Mouse (Mus musculus) lung, postnatal 0 days (tissue): ENCODE measurements around the gene Rnf169. TPM values are rescaled to one million over a fixed set of nuclear protein-coding genes. Genes with fewer than 3 reads are reported as not detected.

Experiments
- ATAC-seq: fragments of 200-750 bp; cut with Nextera tagmentation; 2 replicates; pipeline ENCODE4 v1.8.0; 2017; ENCODE audit warnings: moderate library complexity
- DNase-seq: peaks from one replicate; pipeline ENCODE4 v3.0.0-alpha.2; 2016; ENCODE audit warnings: low spot score
- H3K27ac ChIP-seq: fragments of 300-500 bp; sonication (generic); 2 replicates; pipeline ENCODE4 v1.5.1; 2014; ENCODE audit warnings: antibody characterized with exemption, mild to moderate bottlenecking, low read length, mixed read lengths
- H3K27me3 ChIP-seq: fragments of 300-500 bp; sonication (generic); replicated peaks from 2 replicates; pipeline ENCODE4 v1.6.1; 2014; ENCODE audit warnings: low read length, mixed read lengths; ENCODE audit not compliant: insufficient read depth
- H3K36me3 ChIP-seq: fragments of 300-500 bp; sonication (generic); 2 replicates; pipeline ENCODE4 v1.6.1; 2014; ENCODE audit warnings: low read length, mixed read lengths; ENCODE audit not compliant: insufficient read depth
- H3K4me1 ChIP-seq: fragments of 300-500 bp; sonication (generic); 2 replicates; pipeline ENCODE4 v1.6.1; 2014; ENCODE audit warnings: antibody characterized with exemption, low read depth, low read length, mixed read lengths; ENCODE audit not compliant: insufficient read depth
- H3K4me2 ChIP-seq: fragments of 300-500 bp; sonication (generic); replicated peaks from 2 replicates; pipeline ENCODE4 v1.6.1; 2014; ENCODE audit warnings: low read depth, mild to moderate bottlenecking, low read length, moderate library complexity, mixed read lengths
- H3K4me3 ChIP-seq: fragments of 300-500 bp; sonication (generic); 2 replicates; pipeline ENCODE4 v1.5.1; 2014; ENCODE audit warnings: low read depth, low read length
- H3K9ac ChIP-seq: fragments of 300-500 bp; sonication (generic); replicated peaks from 2 replicates; pipeline ENCODE4 v1.6.1; 2014; ENCODE audit warnings: low read depth, mild to moderate bottlenecking
- H3K9me3 ChIP-seq: fragments of 300-500 bp; sonication (generic); 2 replicates; pipeline ENCODE4 v1.6.1; 2016; ENCODE audit warnings: low read length, mixed read lengths
- CTCF ChIP-seq: IDR thresholded peaks from 2 replicates; pipeline ENCODE4 v1.5.1; 2016; ENCODE audit warnings: antibody characterized with exemption, mild to moderate bottlenecking
- EP300 ChIP-seq: IDR thresholded peaks from 2 replicates; pipeline ENCODE4 v1.6.1; 2016; ENCODE audit warnings: antibody characterized with exemption, mild to moderate bottlenecking, control low read depth
- WGBS: fragments of 180-500 bp; shearing (Covaris S2); extraction: QIAGEN DNeasy Blood & Tissue Kit; methylation state at CpG from one replicate; pipeline ENCODE4 v1.1.7; 2014; 5-methylcytosine and 5-hydroxymethylcytosine counted together
- polyA plus RNA-seq: library from polyadenylated mRNA; unstranded; fragments of >200 nt; fragmentation: Nextera tagmentation; extraction: Ambion mirVana; gene quantifications from 2 replicates; pipeline ENCODE4 v1.2.1, GENCODE M21; 2015

Rnf169 gene
- polyA plus RNA-seq, 1 experiment from 2014 or later, result 3.8 TPM

DNA sequence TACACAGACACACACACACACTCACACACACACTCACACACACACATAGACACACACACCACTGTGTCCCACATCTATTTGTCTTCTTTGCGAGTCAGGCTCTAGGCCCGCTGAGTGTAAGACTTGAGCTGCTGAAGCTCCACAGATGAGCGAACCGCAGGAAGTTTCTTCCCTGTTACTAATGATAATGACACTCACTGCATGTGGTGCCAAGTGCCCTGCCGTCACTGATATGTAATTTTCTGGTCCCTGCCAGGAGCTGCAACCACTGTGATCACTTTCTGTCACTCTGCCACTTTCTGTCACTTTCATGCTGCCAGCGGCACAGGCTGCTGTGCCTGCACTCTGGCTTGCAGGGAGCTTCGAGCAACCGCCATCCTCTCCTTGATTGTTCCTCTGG lies 31.8 kb upstream of the Rnf169 start:
- no peak overlapping the region for H3K4me2 ChIP-seq
- H3K9ac ChIP-seq, result no peak overlapping the region
- peaks cover 16% of the 10 kb centered on the region; the same call in 1 of the 2 replicates for H3K27me3 ChIP-seq
- ATAC-seq (no peak), DNase-seq (no peak)
- H3K4me1 ChIP-seq, result no peaks in the 10 kb centered on the region
- no peaks in the 10 kb centered on the region for H3K36me3 ChIP-seq
- no peak overlapping the region for H3K27ac ChIP-seq
- 47% methylated on average over 8 of the region's 8 CpGs for WGBS
- no peak for TF ChIP-seq CTCF
- TF ChIP-seq EP300, result no peak
- H3K9me3 ChIP-seq, result no peaks in the 10 kb centered on the region
- H3K4me3 ChIP-seq, result no peak overlapping the region

DNA sequence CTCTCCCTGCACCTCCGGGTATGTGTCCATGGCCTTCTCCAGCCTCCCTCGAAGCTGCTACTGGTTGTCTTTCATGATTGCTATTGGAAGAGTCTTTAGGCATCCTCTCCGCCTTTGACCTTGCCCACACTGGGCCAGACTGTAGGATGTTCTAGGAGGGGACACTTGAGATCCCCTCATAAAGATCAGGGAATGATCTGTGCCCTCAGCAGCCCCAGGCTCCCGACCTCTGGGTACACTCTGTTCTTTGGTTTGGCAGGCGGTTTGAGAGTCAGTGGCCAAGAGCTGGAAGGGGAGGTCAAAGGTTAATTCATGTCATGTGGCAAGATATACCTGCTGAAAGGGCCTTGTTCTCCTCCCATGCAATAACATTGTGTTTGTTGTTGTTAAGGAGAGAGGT lies 30.5 kb upstream of the Rnf169 start:
- DNase-seq, result no peak
- WGBS, result 52% methylated on average over 5 of the region's 5 CpGs
- ATAC-seq, result no peak
- Histone ChIP-seq H3K9ac (no peak overlapping the region), H3K27me3 (peaks cover 27% of the 10 kb centered on the region; the same call in 1 of the 2 replicates), H3K4me2 (no peak overlapping the region), H3K36me3 (no peaks in the 10 kb centered on the region), H3K9me3 (no peaks in the 10 kb centered on the region), H3K27ac (no peak overlapping the region), H3K4me3 (no peak overlapping the region), H3K4me1 (peaks cover under 1% of the 10 kb centered on the region; the same call in 1 of the 2 replicates)
- no peak for TF ChIP-seq EP300
- TF ChIP-seq CTCF, result no peak

DNA sequence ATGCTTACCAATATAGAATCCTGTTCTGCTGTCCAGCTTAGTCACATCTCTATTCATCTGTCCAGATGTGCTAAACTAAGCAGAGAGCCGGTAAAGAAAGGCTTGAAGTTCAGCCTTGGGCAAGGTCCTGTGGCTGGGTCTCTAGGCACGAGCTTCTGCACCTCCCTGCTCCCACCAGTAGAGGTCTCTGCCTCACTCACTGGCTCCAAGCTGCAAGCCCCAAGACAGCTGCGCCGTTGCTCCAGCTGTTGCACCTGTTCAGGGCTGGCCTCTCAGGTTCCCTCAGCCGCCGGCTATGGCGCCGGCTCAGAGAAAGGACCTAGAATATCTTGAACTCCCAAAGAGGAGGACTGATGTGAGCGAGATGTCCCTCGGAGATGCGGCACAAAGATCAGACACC lies 29.4 kb upstream of the Rnf169 start:
- Histone ChIP-seq H3K9me3 (no peaks in the 10 kb centered on the region), H3K9ac (no peak overlapping the region), H3K27ac (no peak overlapping the region), H3K4me1 (peaks cover 3% of the 10 kb centered on the region; the same call in 1 of the 2 replicates), H3K36me3 (no peaks in the 10 kb centered on the region), H3K4me3 (no peak overlapping the region), H3K4me2 (no peak overlapping the region), H3K27me3 (peaks cover 36% of the 10 kb centered on the region)
- TF ChIP-seq EP300 (no peak), CTCF (peak; percentile 85)
- DNase-seq, result peak; percentile 82
- peak; percentile 59; the same call in 1 of the 2 replicates for ATAC-seq
- 14% methylated on average over 11 of the region's 11 CpGs for WGBS

DNA sequence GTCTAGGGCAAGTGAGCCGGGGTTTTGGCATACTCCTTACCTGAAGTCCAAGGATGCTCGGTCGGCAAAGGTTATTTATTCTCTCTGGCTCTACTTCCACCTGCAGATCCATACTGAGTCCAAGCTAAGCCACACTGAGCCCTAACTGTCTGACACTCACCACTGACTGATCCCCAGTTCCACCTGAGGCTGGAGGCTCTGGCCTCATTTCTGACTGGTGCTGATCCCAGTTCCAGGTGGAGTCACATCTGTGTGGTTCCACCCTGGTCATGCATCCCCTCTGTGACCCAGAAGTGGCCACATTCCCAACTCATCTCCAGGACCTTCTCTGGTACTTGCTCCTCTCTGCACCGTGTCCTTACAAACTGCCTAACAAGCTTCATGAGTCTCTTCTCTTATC lies 28.5 kb upstream of the Rnf169 start:
- no peak for TF ChIP-seq CTCF
- ATAC-seq, result no peak
- Histone ChIP-seq H3K36me3 (no peaks in the 10 kb centered on the region), H3K9me3 (no peaks in the 10 kb centered on the region), H3K4me2 (no peak overlapping the region), H3K27ac (no peak overlapping the region), H3K4me1 (peaks cover 3% of the 10 kb centered on the region; the same call in 1 of the 2 replicates), H3K4me3 (no peak overlapping the region), H3K9ac (no peak overlapping the region), H3K27me3 (peaks cover 39% of the 10 kb centered on the region)
- whole genome bisulfite sequencing, result 76% methylated on average over 4 of the region's 4 CpGs
- no peak for DNase-seq

DNA sequence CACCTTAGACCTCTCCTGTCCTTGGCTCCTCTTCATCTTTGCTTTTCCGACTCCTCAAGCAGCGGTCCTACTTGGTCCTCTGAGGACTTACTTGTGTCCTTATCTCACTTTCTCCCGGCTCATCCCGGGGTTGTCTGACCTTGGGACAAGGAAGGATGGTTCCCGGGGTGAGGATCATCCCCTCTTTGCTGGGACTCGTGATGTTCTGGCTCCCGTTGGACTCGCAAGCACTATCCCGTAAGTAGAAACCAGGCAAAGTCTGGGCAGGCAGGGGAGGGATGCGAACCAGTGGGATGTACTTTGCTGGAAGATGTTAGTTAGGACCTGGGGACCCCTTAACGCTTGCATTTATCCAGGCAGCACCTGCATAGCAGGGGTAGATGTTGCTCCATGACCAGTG lies 26.2 kb upstream of the Rnf169 start:
- Histone ChIP-seq H3K27ac (no peak overlapping the region), H3K9me3 (no peaks in the 10 kb centered on the region), H3K36me3 (no peaks in the 10 kb centered on the region), H3K4me1 (peaks cover 3% of the 10 kb centered on the region; the same call in 1 of the 2 replicates), H3K4me2 (peak overlapping the region; percentile 64; the same call in 1 of the 2 replicates), H3K4me3 (no peak overlapping the region), H3K9ac (no peak overlapping the region), H3K27me3 (peaks cover 39% of the 10 kb centered on the region)
- TF ChIP-seq CTCF, result no peak
- no peak for TF ChIP-seq EP300
- WGBS, result 3% methylated on average over 11 of the region's 11 CpGs
- ATAC-seq, result no peak
- DNase-seq, result no peak

DNA sequence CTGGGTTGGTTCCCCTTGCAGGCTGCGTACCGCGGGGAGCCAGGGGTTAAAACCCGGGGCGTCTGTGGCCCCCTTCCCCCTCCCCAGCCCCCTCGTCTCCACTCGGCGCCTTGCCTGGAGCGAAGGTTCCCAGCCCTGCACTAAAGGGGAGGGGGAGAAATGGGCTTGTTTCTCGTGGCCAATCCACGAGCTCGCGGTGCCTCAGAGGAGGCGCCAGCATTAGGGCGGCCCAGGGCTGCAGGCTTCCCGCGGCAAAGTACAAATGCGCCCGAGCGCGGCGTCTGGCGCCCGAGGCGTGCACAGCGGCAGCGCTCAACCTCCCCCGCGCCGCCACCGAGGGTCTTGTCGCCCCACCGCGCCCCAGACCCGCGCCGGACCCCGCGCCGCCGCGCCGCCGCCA lies 25.5 kb upstream of the Rnf169 start, which contains the start of gene Chrdl2:
Gene Chrdl2 (plus strand): TSS at position 383 of the 400 bp plus-strand sequence.
- peaks cover 39% of the 10 kb centered on the region for H3K27me3 ChIP-seq
- 5% methylated on average over 19 of the region's 44 CpGs for WGBS
- no peaks in the 10 kb centered on the region for H3K9me3 ChIP-seq
- ATAC-seq (peak; percentile 63), DNase-seq (peak; percentile 33)
- H3K9ac ChIP-seq, result no peak within 1 kb of the TSS
- no peak within 1 kb of the TSS for H3K27ac ChIP-seq
- H3K36me3 ChIP-seq, result no peaks in the 10 kb centered on the region
- H3K4me2 ChIP-seq, result peak within 1 kb of the TSS; percentile 64
- H3K4me3 ChIP-seq, result peak within 1 kb of the TSS; percentile 38
- peaks cover 3% of the 10 kb centered on the region; the same call in 1 of the 2 replicates for H3K4me1 ChIP-seq
- TF ChIP-seq EP300 (no peak), CTCF (no peak)

DNA sequence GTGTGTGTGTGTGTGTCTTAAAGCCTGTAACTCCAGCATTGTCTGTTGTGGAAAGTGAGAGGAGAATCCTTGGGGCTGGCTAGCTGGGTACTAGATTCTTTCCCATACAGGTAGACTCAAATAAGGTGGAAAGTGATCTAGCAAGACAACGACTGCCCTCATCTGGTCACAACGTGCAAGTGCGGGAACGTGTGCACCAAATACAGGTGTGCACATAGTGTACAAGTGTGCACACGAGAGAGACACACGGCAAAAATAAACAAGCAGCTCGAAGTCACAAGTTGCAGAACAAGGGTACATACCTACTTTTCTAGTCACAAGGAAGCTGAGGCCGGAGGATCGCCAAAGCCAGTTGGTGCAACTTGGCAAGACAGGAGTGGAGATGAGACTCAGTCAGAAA lies 23.5 kb upstream of the Rnf169 start:
- no peak for TF ChIP-seq EP300
- TF ChIP-seq CTCF, result peak; percentile 68
- peaks cover 3% of the 10 kb centered on the region; the same call in 1 of the 2 replicates for H3K4me1 ChIP-seq
- WGBS, result 52% methylated on average over 9 of the region's 9 CpGs
- H3K4me3 ChIP-seq, result no peak overlapping the region
- no peaks in the 10 kb centered on the region for H3K9me3 ChIP-seq
- no peak overlapping the region for H3K9ac ChIP-seq
- H3K27ac ChIP-seq, result no peak overlapping the region
- H3K4me2 ChIP-seq, result no peak overlapping the region
- no peaks in the 10 kb centered on the region for H3K36me3 ChIP-seq
- DNase-seq (no peak), ATAC-seq (no peak)
- H3K27me3 ChIP-seq, result peaks cover 34% of the 10 kb centered on the region
